Mouse (Mus musculus) cerebellum, adult 9-10 months (tissue): ENCODE measurements at regions not wholly inside any gene's neighbourhood (a gene's known extent, or its start where the extent isn't known, plus 50 kb on each side); places are given as distances from the start of the nearest gene placed in this dataset.

Experiments
- DNase-seq: peaks from one replicate; pipeline ENCODE4 v3.0.0; 2022

DNA sequence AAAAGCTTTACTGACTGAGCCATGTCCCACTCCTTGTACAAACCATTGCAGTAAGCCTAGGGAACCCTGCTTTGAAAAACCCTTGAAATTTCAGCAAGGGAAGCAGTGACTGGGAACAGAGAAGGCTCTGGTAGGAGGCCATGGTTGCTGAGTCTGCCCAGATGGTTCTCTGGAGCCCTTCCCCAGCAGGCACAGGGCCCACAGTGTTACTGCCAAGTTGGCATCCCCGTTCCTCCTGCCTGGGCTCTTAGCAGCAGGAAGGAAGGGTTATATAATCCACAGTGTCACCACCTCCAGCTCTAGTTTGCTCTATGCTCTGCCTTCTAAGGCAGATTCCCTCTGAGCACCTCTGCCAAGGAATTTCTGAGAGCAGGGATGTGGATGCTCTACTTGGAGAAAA, 349.4 kb upstream of the Auts2 start:
- peak; percentile 100 for DNase-seq

DNA sequence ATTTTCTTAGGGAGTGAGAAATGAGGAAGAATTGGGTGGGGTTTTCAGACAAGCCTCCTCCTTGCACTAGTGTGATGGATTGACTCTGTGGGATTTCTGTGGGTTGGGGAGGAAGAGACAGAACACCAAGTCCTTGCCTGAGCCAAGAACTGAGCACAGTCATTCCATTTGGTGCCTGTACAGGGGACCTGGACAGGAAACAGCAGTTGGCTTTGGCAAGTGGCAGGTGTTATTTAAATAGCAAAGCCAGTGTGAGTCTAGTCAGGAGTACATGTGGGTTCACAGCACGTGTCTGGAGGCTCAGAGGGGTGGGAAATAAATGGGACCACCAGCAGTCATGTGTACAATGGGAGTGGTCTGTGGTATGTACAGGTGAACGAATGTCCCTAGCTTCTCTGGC, 341.0 kb upstream of the Auts2 start:
- peak; percentile 92 for DNase-seq

DNA sequence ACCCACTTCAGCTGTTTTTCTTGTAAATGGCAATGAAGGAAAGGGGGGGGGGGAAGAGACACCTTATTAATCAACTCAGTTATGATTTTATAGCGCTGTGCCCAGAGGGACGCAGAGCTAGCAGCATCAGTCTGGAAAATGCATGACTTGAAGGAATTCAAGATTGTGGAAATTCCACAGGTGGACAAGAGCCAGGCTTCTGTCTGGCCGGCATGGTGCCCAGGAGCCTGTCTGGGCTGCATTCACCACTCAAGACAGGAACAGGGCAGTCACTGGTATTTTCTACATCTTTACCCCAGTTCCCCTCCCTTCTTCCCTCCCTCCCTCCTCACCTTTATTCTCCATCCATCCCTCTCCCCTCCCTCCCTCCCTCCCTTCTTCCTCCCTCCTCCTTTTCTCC, 339.1 kb upstream of the Auts2 start:
- DNase-seq, result peak; percentile 81

DNA sequence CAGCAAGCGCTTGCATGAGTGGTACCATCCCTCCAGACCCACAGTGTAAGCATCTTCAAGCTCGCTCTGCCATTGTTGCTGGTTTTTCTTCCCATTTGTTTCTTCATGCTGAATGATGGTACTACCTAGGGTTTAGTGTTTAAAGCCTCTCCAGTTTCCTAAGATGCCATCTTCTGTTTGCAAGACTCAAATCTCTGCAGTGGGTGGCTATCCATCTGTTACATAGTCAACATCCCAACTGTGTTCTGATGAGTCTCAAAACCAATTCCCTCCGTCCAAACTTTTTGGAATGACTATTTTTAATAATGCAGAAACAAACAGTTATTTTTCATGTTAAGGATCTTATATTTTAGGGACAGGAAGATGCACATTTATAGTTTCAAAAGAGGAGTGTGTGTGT, 338.0 kb upstream of the Auts2 start:
- DNase-seq, result no peak

DNA sequence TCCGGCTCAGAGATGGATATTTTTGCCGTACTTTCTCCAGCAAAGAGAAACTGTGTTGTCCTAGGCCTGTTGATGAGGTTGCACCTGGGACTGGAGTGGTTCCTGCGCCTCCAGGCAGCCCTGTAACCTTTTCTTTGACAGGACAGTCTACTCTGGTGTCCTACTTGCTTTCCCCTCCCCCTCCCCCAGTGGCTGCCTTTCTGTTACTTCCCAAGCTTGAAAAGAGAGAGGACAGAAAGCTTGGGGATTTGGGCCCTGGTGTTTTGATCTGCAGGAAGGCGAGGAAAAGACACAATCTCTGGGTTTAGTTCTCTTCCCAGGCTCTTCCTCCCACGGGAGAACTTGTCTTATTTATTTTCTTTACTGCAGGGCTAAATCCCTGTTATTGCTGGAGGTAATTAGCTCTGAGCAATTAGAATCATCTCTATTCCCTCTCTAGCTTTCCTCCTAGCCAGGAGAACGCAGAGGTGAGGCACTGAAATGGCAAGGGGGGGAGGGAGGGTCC, 333.2 kb upstream of the Auts2 start:
- DNase-seq, result no peak

DNA sequence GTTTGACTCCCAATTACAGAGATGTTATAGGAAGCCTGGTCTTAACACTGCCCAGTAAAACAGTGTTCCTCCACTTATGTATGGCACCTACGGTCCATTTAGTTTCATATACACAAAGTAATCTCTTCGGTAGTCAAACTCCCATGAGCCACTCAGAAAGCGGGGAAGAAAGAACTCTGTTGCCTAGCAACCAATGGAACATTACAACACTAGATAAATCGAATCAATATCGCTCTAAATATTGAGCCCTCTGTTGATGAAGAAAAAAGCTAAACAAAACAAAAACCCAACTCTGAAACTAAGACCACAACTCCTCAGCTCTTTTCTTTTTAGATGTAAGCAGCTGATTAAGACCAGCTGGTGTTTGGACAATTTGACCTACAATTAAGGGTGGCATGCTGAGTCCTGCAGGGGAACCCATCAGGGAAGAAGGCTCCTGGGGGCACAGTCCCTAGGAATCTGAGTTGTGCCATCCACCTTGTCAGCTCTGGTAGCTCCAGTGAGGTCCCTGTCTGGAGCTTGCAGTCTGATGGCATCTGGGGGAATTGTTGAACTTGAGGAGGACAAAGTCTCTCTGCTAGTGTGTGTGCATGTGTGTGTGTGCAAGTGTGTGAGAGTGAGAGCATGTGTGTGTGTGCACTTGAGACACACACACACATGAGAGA, 315.8 kb upstream of the Auts2 start:
- no peak for DNase-seq

DNA sequence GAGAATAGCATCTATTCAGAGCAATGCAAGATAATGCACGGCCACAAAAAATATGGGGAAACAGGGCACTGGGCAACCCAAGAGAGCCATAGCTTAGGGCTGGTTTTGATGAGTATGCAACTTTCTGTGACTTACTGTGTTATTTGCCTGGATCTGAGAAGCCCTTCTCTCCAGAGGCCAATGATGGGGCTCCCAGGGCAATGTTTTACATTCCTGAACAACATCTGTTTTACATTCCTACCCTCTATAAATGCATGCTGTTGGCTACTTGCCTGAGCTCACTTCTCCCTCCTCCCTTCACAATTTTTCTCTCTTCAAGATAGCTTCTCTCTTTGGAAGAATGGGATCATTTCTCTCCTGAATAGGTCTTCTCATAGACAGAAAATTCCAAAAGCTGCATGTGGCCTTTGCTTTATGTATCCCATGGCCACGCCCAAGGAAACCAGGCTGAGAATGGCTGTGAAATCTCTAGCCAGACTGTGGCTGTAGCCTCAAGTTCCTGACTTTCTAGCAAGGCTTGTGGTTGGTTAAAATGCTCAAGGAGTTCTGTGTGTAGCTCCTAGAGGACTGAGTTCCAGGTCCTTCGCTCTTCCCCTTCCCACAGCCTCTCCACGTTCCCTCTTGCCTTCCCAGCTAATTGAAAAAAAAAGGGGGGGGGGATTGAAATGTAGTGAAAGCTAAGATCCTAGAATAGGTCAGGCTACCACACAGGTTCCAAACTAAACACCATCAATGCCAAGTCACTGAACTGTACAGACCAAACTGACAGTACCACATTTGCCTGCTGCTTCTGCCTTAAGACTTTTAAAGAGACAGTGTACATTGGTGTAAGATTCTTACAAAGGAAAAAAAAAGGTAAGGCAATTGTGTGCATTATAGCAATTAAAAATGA, 312.7 kb upstream of the Auts2 start:
- DNase-seq, result no peak

DNA sequence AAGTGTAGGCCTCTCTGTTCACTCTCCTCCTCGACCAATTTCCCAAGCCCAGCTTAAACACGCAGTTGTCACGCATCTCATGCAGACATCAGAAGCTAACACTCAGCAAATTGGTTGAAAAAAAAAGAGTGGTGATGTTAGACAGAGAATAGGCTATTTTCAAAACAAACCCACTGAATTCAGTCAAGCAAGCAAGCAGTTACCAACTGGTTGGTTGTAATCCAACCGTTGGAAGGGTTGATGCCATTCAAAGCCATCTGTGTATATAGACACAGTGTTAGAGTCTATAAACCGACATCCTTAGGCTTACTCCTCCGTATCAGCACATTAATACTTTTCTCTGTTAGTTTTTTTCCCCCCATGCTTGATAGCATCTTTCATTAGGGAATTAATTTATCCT, 307.6 kb upstream of the Auts2 start:
- no peak for DNase-seq

DNA sequence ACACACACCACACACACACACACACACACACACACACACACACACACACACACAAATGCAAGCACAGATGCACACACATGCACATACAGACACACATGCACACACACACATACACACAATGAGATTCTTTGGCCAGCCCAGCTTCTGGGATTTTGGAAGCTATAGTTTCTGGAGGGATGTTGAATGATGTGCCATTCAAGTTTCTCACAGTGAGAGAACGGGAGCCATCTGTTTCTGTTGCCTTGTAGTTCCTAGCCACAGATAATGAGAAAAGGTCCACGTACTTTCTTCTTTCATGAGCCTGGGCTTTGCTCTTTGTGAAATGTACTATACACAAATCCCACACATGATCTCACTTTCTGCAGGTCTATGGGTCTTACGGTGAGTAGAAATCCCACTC, 304.9 kb upstream of the Auts2 start:
- no peak for DNase-seq

DNA sequence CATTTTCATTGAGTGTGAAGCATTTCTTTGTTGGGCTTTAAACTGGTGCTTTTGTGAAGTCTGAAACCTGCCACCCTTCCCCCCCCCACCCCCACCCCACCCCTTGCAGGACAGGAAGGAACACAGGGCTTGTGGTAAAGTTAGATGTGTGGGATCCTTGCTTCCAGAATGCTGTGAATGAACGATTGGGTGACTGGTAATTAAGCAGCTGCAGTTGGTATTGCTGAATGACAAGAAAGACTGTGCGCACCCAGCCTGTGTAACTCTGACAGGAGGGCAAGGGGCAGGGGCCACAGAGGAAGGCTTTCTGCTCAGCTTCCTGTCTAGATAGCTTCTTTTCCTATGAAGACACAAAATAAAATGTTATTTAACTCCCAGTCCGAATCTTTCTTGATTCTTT, 300.1 kb upstream of the Auts2 start:
- no peak for DNase-seq

DNA sequence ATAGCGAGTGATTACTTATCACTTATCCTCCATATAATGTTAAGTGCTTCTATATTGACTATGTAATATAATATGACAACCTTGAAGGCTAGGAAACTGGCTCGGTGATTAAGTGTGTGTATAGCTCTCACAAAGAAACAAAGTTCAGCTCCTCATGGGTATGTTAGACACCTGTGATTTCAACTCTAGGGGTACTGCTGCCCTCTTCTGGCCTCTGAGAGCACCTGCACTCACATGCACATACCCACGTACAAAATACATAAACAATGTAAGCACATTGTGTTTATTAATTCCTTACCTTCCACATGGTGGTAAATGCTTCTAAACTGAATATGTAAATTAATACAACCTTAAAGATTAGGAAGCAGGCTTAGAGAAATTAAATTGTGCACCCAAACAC, 298.6 kb upstream of the Auts2 start:
- no peak for DNase-seq

DNA sequence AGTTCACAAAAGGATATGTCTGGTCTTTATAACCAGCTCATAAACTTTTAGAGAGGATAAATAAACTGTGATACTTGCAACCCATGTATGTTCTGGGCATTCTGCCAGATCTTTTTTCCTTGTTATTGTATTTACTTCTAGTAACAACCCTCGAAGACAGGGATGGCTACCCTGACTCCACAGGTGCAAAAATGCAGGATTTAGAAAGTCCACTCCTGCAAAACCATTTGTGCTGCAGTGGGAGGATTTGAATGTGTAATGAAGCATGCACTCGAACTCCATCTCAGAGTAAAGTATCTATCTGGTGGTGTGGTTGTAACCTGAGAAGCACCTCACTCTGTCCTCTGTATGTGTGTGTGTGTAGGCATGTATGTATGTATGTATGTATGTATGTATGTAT, 294.3 kb upstream of the Auts2 start:
- no peak for DNase-seq

DNA sequence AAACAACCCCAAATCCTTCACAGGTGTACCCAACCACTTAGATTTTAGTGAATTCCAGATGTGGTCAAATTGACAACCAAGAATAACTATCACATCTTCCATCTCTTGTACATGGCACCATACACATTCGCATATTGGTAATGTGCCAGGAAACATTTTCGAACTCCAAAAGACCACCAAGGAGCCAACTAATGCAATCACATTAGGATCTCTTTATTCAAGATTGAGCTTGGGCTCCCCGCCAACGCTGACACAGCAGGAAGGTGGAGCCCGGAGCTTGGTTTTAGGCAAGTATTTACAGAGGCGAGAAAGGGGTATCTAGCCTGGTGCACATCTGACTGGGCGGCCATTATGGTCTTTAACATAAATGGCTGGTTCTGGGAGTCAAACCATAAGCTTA, 285.8 kb upstream of the Auts2 start:
- no peak for DNase-seq

DNA sequence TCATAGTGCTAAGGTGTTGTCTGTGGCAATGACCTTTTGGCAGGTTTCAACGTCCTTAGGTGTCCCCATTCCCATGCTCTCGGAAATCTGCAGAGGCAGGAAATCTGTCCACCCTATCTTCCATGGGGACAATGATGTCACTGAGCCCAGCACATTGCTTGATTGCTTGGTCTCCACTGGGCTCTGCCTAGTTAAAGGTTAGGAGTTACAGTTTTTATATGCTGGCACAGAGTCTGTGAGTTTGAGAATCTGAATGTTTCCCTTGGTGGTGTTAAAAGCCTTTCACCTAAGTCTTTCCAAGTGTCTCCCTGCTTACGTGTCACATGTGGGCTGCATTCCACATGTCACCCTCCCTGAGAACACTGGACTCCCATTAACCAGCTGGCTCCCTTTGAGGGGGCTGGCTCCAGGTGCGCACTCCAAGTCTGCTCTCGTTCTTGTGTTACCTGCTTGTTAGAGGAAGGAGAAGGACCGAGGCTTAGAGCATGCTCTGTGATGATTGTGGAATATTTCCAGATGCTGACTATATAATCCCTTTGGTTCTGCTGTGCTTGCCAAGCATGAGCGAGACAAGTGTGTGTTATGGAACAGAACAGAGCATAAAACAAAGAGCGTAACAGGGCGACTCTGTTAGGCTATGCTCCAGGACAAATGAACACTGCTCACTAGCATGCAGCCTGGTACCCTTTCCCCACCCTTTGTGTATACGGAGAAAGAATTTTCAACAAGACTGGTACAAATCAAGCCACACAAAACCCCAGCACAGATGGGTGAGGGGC, 284.6 kb upstream of the Auts2 start:
- no peak for DNase-seq

DNA sequence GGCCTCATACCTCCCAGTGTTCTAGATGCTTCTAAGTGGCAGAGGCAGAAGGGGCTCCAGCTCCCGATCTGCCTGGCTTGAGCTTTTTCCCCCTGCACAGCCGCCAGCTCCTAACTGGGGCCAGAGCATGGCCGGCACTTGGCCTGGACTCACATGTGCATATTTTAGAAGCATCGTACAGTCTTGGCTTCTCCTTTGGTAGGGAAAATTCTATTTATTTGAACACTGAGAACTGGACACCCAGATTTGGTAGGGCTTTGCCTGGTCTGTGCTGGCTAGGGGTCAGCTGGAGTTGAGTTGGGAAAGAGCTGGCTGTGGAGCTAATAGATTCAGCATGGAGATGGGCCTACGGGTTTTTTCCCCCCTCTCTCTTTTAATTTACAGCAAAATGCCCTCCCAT, 282.9 kb upstream of the Auts2 start:
- no peak for DNase-seq

DNA sequence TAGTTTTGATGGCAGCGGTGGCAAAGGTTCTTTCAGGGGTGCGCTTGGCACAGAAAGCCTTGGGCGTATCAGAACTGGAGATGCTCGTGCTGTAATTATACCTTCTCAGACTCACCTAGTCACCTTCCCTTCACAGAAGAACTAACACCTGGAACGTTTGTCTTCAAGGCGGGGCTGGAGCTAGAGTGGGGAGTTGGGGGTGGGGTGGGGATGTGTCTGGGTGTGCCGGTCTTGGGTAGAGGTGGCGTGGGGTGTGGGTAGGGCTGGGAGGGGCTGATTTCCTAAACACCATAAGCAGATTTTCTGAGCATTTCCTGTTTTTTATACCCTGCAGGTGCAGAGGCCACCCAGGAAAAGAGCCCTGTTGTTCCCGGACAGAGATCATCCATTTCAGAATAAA, 274.5 kb upstream of the Auts2 start:
- no peak for DNase-seq

DNA sequence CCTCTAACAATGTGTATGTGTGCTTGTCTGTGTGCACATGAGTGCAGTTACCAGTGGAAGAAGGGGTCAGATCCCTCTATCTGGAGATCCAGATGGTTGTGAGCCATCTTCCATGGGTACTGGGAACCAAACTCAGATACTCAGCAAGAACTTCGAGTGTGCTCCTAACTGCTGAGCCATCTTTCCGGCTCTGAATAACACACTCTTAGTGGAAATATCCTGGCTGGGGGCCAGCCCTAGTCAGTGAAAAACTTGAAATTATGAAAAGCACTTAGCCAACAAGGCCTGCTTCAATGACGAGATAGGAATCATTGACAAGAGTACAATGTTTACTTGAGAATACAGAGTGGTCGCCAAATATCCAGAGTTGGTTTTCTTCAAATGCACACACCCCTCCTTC, 266.0 kb upstream of the Auts2 start:
- DNase-seq, result no peak

DNA sequence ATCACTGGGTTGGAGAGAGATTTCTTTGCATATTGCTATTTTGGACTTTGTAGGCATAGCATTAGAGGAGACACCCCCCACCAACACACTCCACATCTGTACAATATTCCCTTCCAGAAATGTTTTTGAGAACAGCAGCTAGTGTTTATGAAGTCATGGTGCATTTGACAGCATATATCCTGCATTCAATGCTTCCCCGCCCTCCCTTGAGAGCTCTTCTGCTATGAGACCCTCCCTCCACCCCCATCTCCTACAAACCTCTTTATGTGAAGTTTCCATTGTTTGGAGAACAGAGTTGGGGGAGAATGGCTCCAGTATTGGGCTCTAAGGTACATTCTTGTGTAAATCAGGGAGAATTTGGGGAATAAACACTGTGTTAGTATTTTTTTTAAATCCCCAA, 252.9 kb upstream of the Auts2 start:
- DNase-seq, result no peak

DNA sequence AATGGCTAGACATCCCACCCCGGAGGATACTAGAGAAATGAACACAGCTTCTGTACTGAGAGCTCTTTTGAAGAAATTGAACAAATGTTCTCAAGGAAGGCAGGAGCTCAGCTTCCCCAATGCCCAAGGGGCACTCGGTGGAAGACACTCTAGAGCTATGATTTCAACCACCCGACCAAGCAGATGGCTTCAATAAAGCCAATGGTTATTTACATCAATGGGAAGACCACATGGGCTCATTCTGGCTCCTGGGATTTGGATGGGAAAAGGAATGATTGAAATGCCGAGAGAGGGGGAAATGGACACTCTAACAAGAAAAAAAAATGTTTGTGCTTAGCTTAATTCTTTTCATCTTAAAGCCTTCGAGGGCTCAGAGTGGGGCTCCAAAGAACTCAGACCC, 249.3 kb upstream of the Auts2 start:
- no peak for DNase-seq

DNA sequence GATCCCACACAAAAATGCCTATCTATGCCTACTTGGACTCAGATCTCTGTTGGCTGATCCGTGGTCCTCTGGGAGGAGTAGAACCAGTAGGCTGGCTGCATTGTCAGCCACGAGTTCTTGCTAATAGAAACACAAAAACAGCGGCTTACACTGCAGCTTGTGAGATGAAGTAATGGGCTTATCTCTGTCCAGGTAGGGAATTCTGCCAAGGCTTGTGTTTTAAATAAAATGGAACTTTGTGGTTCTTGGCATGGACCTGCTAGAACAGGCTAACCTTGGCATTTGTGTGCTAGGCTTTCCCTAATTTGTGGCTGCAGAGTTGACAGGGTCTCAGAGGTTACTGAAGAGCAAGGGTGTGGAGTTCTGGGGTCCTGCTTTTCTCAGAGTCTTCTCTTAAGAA, 242.1 kb upstream of the Auts2 start:
- DNase-seq, result no peak

DNA sequence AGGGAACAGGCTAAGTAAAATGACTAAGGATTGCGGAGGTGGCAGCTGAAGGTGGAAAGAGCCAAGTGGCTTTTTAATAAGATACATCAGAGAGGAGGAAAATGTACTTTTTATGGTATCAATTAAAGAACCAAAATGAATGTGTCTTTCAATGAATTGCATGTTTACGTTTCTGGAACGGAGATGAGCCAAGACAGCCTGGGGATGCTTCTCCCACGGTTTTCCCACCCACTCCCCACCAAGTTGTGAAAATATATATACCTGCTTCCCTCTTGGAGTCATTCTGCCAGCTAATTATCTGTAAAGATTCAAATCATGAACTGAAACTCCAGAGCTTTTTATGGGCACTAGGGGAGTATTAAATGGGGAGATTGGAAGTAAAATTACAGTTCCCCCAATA, 241.6 kb upstream of the Auts2 start:
- no peak for DNase-seq

DNA sequence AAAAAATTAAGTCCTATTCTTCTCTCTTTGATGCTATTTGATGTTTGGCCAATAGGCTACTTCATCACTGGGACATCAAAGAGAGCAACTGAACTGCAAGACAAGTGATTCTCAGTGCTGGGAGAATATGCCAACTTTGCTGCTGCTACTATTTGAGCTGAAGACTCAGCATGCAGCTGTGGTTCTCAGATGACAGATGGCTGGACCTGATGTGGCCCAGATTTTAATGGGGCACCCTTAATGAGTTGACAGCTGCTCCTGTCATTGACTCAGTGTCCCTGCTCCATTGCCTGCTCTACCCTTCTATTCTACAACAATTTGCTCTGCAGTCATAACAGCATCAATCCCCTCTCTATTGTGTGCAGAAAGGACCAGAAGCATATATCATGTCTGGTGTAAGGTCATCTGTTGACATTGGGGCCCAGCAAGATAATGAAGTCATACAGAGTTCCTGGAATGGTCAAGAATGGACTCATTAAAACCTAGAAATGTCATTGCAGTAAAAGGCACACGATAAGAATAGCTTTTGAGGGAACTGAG, 231.1 kb upstream of the Auts2 start:
- no peak for DNase-seq

DNA sequence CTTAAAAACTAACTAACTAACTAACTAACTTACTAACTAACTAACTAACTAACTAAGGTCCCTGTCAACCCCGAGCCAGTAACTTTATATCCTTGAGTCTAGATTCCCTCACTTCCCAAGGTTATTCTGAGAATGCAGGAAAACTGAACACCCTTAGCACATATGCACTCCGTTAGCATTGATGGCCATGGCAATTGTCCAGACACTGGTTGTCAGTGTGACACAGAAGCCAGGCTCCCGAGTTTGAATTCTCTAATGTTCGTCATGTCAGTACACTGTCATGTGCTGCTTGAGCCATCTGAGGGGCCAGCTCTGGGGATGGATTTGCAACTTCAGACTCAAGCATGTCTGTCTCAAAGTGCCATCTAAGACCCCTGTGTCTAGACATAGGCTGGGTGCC, 217.3 kb upstream of the Auts2 start:
- DNase-seq, result no peak
